Mouse (Mus musculus) heart, embryonic 14.5 days (tissue): ENCODE measurements around the gene Med24. TPM values are rescaled to one million over a fixed set of nuclear protein-coding genes. Genes with fewer than 3 reads are reported as not detected.
"Not testable (repeated sequence)": the region's sequence is repeated elsewhere in the genome, so short reads cannot be mapped to it uniquely, and the experiment has no call there.

ENCODE experiments used
- ATAC-seq: fragments of 200-750 bp; cut with Nextera tagmentation; 2 replicates; pipeline ENCODE4 v1.8.0; 2017; ENCODE audit warnings: low read depth, moderate TSS enrichment; ENCODE audit not compliant: insufficient number of reproducible peaks, insufficient read depth, low FRiP score
- H3K27ac ChIP-seq, 2 experiments: fragments of 200-500 bp in 1 of 2; fragments of 300-500 bp in 1 of 2; sonication (generic) in 1 of 2; replicated peaks in 1 of 2; 2 replicates each; pipeline ENCODE4 v1.5.1; 2012 to 2014; ENCODE audit warnings: low read depth in 2 of 2, low read length in 2 of 2, control low read depth in 1 of 2, mild to moderate bottlenecking in 1 of 2, mixed read lengths in 1 of 2; ENCODE audit not compliant: control insufficient read depth in 1 of 2, insufficient read depth in 1 of 2
- H3K27me3 ChIP-seq: fragments of 300-500 bp; sonication (generic); 2 replicates; pipeline ENCODE4 v1.6.1; 2014; ENCODE audit warnings: mild to moderate bottlenecking, low read length, control low read depth; ENCODE audit not compliant: control insufficient read depth, insufficient read depth
- H3K36me3 ChIP-seq: fragments of 300-500 bp; sonication (generic); 2 replicates; pipeline ENCODE4 v1.6.1; 2014; ENCODE audit warnings: mild to moderate bottlenecking, control low read depth, low read length, mixed read lengths; ENCODE audit not compliant: control insufficient read depth, insufficient read depth
- H3K4me1 ChIP-seq, 2 experiments: fragments of 200-500 bp in 1 of 2; fragments of 300-500 bp in 1 of 2; sonication (generic) in 1 of 2; 2 replicates each; pipeline ENCODE4 v1.6.1; 2012 to 2014; ENCODE audit warnings: low read length in 2 of 2, control low read depth in 1 of 2, mixed read lengths in 1 of 2; ENCODE audit not compliant: control insufficient read depth in 2 of 2, insufficient read depth in 2 of 2
- H3K4me2 ChIP-seq: fragments of 300-500 bp; sonication (generic); 2 replicates; pipeline ENCODE4 v1.6.1; 2014; ENCODE audit warnings: mild to moderate bottlenecking, low read length
- H3K4me3 ChIP-seq, 2 experiments: fragments of 200-500 bp in 1 of 2; fragments of 300-500 bp in 1 of 2; sonication (generic) in 1 of 2; 2 replicates each; pipeline ENCODE4 v1.5.1; 2012 to 2014; ENCODE audit warnings: low read length in 2 of 2, mild to moderate bottlenecking in 2 of 2, control low read depth in 1 of 2, low read depth in 1 of 2, moderate library complexity in 1 of 2; ENCODE audit not compliant: control insufficient read depth in 1 of 2, insufficient read depth in 1 of 2
- H3K9ac ChIP-seq: fragments of 300-500 bp; sonication (generic); 2 replicates; pipeline ENCODE4 v1.6.1; 2014; ENCODE audit warnings: mild to moderate bottlenecking, low read length
- H3K9me3 ChIP-seq: fragments of 300-500 bp; sonication (generic); 2 replicates; pipeline ENCODE4 v1.6.1; 2016; ENCODE audit warnings: low read length, control low read depth; ENCODE audit not compliant: control insufficient read depth
- WGBS: fragments of 180-500 bp; shearing (Covaris S2); extraction: QIAGEN DNeasy Blood & Tissue Kit; methylation state at CpG from one replicate; pipeline ENCODE4 v1.1.7; 2014; 5-methylcytosine and 5-hydroxymethylcytosine counted together
- polyA plus RNA-seq: library from polyadenylated mRNA; unstranded; fragments of >200 nt; fragmentation: Nextera tagmentation; extraction: Ambion mirVana; gene quantifications from 2 replicates; pipeline ENCODE4 v1.2.1, GENCODE M21; 2014

Med24 gene
- polyA plus RNA-seq, 1 experiment from 2014 or later = 28.5 TPM

GRCm38 (mm10) chr11:98681786-98682745 is 47.2 kb downstream of the Med24 start, which contains the start of gene Psmd3:
Gene Psmd3 (plus strand): TSS chr11:98682554.
- Histone ChIP-seq H3K27ac (peak within 1 kb of the TSS; percentile 66 to 72), H3K9me3 (no peaks in the 10 kb centered on the region), H3K4me3 (peak within 1 kb of the TSS; percentile 93 to 100), H3K4me2 (peak within 1 kb of the TSS; percentile 92), H3K9ac (peak within 1 kb of the TSS; percentile 99), H3K36me3 (peaks cover 24% of the 10 kb centered on the region), H3K27me3 (no peaks in the 10 kb centered on the region), H3K4me1 (peaks cover 2 to 9% of the 10 kb centered on the region in 2 experiments; a peak in 3 of 4 replicates)
- ATAC-seq = peak; percentile 90
- 4% methylated on average over 45 of the region's 45 CpGs for WGBS

GRCm38 (mm10) chr11:98681186-98681585 is 48.0 kb downstream of the Med24 start:
- Histone ChIP-seq H3K4me2 (no peak overlapping the region), H3K27ac (no peak overlapping the region), H3K27me3 (no peaks in the 10 kb centered on the region), H3K9me3 (no peaks in the 10 kb centered on the region), H3K4me3 (no peak overlapping the region), H3K36me3 (peaks cover 15% of the 10 kb centered on the region), H3K4me1 (peaks cover 2 to 9% of the 10 kb centered on the region in 2 experiments; a peak in 3 of 4 replicates), H3K9ac (no peak overlapping the region)
- ATAC-seq = no peak
- 76% methylated on average over 4 of the region's 4 CpGs for WGBS

- not testable (repeated sequence) for H3K36me3 ChIP-seq, H3K27me3 ChIP-seq, H3K4me3 ChIP-seq, H3K9ac ChIP-seq, H3K4me2 ChIP-seq, ATAC-seq, H3K27ac ChIP-seq, H3K9me3 ChIP-seq, H3K4me1 ChIP-seq
- WGBS = 90% methylated on average over 4 of the region's 4 CpGs
Measured at GRCm38 (mm10) chr11:98680595-98680994, 48.6 kb downstream of the Med24 start.

- WGBS = 87% methylated on average over 1 of the region's 1 CpGs
- Histone ChIP-seq H3K4me2 (no peak overlapping the region), H3K27ac (no peak overlapping the region), H3K4me1 (peaks cover 2 to 9% of the 10 kb centered on the region in 2 experiments; a peak in 3 of 4 replicates), H3K36me3 (peaks cover 4% of the 10 kb centered on the region), H3K4me3 (no peak overlapping the region), H3K9me3 (no peaks in the 10 kb centered on the region), H3K9ac (no peak overlapping the region), H3K27me3 (no peaks in the 10 kb centered on the region)
- no peak for ATAC-seq
Measured at GRCm38 (mm10) chr11:98680023-98680422, 49.2 kb downstream of the Med24 start.

- H3K4me2 ChIP-seq = no peak overlapping the region
- no peak overlapping the region for H3K4me3 ChIP-seq
- H3K9ac ChIP-seq = no peak overlapping the region
- peaks cover 7% of the 10 kb centered on the region for H3K27me3 ChIP-seq
- H3K4me1 ChIP-seq = no peaks in the 10 kb centered on the region
- no peaks in the 10 kb centered on the region for H3K36me3 ChIP-seq
- no peak overlapping the region for H3K27ac ChIP-seq
- no peak for ATAC-seq
- no peaks in the 10 kb centered on the region for H3K9me3 ChIP-seq
- WGBS = 26% methylated on average over 7 of the region's 7 CpGs
Measured at GRCm38 (mm10) chr11:98675829-98676363, 53.3 kb downstream of the Med24 start.

- not testable (repeated sequence) for H3K36me3 ChIP-seq, H3K4me1 ChIP-seq, H3K9ac ChIP-seq, H3K27ac ChIP-seq, H3K9me3 ChIP-seq, H3K4me2 ChIP-seq, H3K4me3 ChIP-seq
- peak; percentile 54; the same call in 1 of the 2 replicates for ATAC-seq
- H3K27me3 ChIP-seq = peaks cover 24% of the 10 kb centered on the region
- WGBS = 3% methylated on average over 6 of the region's 7 CpGs
Measured at GRCm38 (mm10) chr11:98673136-98673535, 56.1 kb downstream of the Med24 start.

- 65% methylated on average over 5 of the region's 5 CpGs for WGBS
- no peak overlapping the region for H3K4me2 ChIP-seq
Measured at GRCm38 (mm10) chr11:98672482-98672881, 56.8 kb downstream of the Med24 start.

More at GRCm38 (mm10) chr11:98672482-98672881, 56.8 kb downstream of the Med24 start:
- no peaks in the 10 kb centered on the region for H3K4me1 ChIP-seq
- no peak overlapping the region for H3K27ac ChIP-seq
- H3K9me3 ChIP-seq = no peaks in the 10 kb centered on the region
- no peak overlapping the region for H3K9ac ChIP-seq
- peaks cover 31% of the 10 kb centered on the region for H3K27me3 ChIP-seq
- no peak overlapping the region for H3K4me3 ChIP-seq
- no peaks in the 10 kb centered on the region for H3K36me3 ChIP-seq
- no peak for ATAC-seq
